Mouse (Mus musculus) 3134 (cell line): ENCODE measurements around the gene Otud4.
"Not testable (repeated sequence)": the region's sequence is repeated elsewhere in the genome, so short reads cannot be mapped to it uniquely, and the experiment has no call there.

ENCODE experiments used
- DNase-seq: peaks from one replicate; pipeline ENCODE4 v3.0.0-alpha.2; 2011; ENCODE audit warnings: low spot score; ENCODE audit not compliant: insufficient read length; ENCODE audit errors: extremely low read depth

Gene Otud4

DNA sequence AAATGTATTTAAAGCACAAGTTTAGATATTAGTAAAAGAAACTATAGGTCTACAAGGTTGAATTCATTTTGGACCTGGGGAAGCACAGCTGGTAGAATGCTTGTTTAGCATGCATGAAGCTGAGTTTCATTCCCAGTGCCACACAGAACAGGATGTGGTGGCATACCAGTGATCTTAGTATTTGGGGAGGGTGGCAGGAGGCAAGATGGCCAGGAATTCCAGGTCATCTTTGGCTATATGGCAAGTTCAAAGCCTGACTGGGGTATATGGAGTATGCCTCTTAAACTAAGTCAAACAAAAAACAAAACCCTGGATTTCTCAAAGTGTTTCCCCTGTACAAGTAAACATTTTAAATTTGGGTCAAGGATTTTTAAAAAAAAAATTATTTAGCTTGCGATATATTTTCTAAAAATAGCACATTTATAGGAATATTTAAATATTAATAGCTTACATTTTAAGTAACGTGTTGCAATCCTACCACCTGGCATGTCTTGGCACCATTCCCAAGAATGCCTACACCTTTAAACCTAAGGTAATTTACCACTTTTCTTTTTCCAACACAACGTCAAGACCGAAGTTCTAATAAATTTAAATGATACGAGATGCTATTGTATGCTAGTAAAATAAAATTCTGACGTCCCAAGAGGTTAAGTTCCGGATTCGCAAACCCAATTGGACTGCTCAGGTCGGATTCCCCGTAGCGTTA, 1.3 kb upstream of the Otud4 start:
- DNase-seq, result peak; percentile 20

DNA sequence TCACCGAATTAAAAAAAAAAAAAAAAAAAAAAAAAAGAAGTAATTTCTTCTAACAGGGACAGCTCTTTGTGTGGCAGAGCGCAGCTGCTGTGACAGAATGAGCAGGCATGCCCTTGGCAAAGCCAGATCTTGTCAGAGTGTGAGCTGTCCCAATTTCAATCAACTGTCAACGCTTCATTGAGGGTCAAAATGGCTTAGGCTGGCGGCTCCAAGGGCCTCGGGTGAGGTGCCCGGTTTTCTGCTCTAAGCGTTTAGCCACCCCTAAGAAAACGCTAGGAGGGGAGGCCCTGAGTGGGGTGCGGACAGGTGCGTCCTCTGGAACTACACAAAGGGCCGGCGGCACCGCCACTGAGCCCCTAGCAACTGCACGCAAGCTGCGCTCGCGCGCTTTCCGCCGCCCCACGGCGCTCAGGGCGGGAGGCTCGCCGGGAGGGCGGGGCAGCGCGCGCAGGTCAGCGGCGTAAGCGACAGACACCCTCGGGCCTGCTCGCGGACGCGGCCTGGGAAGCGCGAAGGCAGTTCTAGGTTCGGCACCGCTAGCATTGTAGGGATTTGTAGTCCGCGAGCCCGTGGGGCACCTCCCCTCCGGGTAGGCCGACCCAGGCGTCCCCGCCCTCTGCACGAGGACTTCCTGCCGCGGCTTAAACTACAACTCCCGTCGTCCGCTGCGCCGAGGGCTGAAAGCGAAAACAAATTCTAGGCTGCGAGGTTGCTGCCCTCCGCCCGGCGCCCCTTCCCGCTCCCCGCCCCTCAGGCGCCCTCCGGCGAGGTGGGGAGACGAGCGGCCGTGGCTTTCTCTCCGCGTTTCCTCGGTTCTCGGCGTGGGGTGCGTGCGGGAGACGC, 490 bp upstream of the Otud4 start:
- peak; percentile 100 for DNase-seq

GRCm38 (mm10) chr8:79641119-79641518, 1.7 kb downstream of the Otud4 start:
- no peak for DNase-seq

DNA sequence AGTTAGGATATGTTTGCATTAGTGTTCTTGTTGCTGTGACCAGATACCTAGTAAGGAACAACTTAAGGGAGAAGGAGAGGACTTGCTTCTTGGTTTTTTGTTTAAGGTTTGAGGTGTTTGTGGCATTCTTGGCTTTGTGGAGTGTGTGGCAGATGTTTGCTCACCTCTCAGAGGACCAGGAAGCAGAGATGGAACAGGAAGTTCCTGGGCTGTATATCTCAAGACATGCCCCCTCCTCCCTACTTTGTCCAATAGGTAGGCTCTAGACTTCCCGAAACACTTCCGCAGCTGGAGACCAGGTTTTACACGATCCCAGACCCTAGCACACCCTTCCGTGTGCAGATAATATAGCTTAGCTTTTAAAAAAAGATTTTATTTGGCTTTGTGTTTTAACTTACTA, 10.2 kb downstream of the Otud4 start:
- DNase-seq, result no peak

GRCm38 (mm10) chr8:79650158-79650814, 10.9 kb downstream of the Otud4 start:
- peak; percentile 10 for DNase-seq

GRCm38 (mm10) chr8:79653736-79654135, 14.3 kb downstream of the Otud4 start:
- no peak for DNase-seq

DNA sequence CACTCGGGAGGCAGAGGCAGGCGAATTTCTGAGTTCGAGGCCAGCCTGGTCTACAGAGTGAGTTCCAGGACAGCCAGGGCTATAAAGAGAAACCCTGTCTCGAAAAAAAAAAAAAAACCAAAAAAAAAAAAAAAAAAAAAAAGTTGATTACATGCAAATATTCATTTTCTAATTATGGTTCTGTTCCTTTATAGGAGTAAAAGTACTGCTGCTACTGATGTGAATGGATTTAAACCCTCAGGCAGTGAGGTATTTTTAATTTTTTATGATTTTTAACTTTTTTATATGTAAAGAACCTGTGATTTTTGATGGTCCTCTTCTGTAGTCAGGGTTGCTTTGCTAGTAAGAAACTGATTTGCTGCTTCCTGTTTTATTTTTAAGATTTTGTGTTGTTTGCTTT, 19.3 kb downstream of the Otud4 start:
- not testable (repeated sequence) for DNase-seq

DNA sequence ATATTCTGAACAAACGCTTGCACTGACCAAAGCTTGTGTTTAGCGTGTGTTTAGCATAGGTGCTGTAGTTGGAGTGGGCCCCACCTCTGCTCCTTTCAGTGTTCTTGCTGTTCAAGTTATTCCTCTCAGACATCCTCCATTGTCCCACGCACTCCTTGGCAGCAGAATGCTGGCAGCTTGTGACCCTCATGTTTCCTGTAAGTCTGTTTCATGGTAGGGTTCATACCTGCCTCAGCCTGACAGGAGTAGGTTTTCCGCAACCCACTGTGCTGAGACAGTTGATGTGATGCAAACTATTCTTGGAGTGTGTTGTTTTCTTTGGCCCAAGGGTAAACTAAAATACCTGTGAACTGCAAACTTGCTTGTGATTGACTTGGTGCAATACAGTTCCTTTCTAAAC, 37.0 kb downstream of the Otud4 start:
- no peak for DNase-seq

- DNase-seq, result peak; percentile 67
Observed at GRCm38 (mm10) chr8:79679005-79679404, 39.6 kb downstream of the Otud4 start.

GRCm38 (mm10) chr8:79680083-79680482, 40.7 kb downstream of the Otud4 start:
- not testable (repeated sequence) for DNase-seq

GRCm38 (mm10) chr8:79680555-79680954, 41.1 kb downstream of the Otud4 start:
- DNase-seq, result no peak

DNA sequence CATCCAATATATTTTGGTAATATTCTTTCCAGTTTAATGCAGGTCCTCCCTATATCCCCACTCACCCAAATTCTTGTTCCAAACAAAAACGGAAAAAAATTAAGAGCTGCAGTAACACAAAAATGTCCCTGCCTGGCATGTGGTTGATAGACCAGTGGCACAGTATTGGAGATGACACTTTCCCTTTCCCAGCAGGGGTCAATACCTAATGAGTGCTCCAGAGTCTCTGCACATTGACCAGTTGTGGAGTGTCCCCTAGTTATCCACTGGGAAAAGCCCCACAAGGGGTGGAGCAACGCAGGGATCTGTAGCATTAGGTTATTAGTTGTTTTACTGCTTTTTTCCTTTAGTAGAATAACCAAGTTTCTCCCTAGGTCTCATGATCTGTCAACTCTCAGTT, 41.5 kb downstream of the Otud4 start:
- no peak for DNase-seq

GRCm38 (mm10) chr8:79685927-79686326, 46.5 kb downstream of the Otud4 start:
- DNase-seq, result not testable (repeated sequence)

DNA sequence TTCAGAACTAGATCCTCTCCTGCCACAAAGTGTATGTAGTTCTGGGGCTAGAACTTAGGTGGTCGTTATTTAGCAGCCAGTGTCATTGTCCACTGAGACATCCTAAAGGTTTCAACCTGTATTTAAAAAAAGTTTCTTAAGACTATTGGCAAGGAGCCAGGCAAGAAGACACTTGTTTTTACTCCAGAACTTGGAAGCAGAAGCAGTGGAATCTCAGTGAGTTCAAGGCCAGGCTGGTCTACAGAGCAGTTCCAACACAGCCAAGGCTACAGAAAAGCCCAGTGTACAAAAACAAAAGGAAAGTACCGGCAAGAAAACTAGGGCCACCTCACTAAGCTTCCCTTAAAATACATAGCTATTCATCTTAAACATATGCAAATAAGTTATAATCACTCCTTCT, 53.1 kb downstream of the Otud4 start:
- no peak for DNase-seq

- DNase-seq, result no peak
Observed at GRCm38 (mm10) chr8:79706687-79707086, 67.3 kb downstream of the Otud4 start.

GRCm38 (mm10) chr8:79711064-79711961, 71.9 kb downstream of the Otud4 start, which contains the start of the genes Abce1 and Anapc10:
TSS of gene Abce1 (minus strand) at chr8:79711740.
TSS of gene Anapc10 (plus strand) at chr8:79711820.
- DNase-seq, result peak; percentile 96

- no peak for DNase-seq
Observed at GRCm38 (mm10) chr8:79712676-79713075, 73.3 kb downstream of the Otud4 start.

- no peak for DNase-seq
Observed at GRCm38 (mm10) chr8:79721537-79721936, 82.1 kb downstream of the Otud4 start.

- DNase-seq, result no peak
Observed at GRCm38 (mm10) chr8:79723308-79723707, 83.9 kb downstream of the Otud4 start.

DNA sequence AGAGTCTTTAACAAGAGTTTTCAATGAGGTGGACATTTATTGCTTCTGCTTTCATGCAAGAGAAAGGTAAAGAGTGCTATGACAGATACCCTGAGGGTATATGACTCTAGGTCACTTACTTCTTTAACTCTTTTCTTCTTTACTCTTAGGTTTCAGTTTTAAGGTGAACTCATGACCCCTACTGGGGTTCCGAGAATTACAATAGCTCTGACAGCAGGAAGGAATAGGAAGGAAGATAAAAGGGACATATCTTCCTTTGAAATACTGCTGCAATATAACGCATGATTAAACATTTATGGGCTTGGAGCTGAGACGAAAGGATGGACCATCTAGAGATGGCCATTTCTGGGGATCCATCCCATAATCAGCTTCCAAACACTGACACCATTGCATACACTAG, 85.2 kb downstream of the Otud4 start:
- no peak for DNase-seq
